In genomic region chr9:41102613-41103012, GRCm38 (mm10) we compare ENCODE assay signal across 14 mouse cellular contexts. TPM values are rescaled to one million over a fixed set of nuclear protein-coding genes. Genes with fewer than 3 reads are reported as not detected.
DNase-seq lines count a peak whose midpoint lies in the region; ATAC-seq and TF ChIP-seq lines count a peak whose summit lies in the region.
"Had no signal": no experiment of that assay in that cellular context is flagged by ENCODE, and none has a peak within 500 bp of the region (broad histone marks: within the 10 kb centered on the region; RNA-seq: fewer than 3 reads in every experiment).

No protein-coding gene starts in this region.

- H3K27me3 ChIP-seq in heart, postnatal 0 days (ENCODE audit: control insufficient read depth, insufficient read depth, low read length) = no peaks in the 10 kb centered on the region
- H3K27me3 ChIP-seq: stomach, embryonic 15.5 days had no signal

- H3K4me1 ChIP-seq in heart, postnatal 0 days (ENCODE audit: control insufficient read depth, insufficient read depth) = peaks cover 32% of the 10 kb centered on the region

- TF ChIP-seq CTCF in heart, postnatal 0 days (IDR thresholded peaks at IDR 0.05; ENCODE audit: low read depth) = no peak

- no peaks in the 10 kb centered on the region for H3K36me3 ChIP-seq in heart, postnatal 0 days (replicated peaks; ENCODE audit: control insufficient read depth, insufficient read depth, low read length)
- H3K36me3 ChIP-seq: liver, embryonic 15.5 days; midbrain, embryonic 10.5 days; stomach, embryonic 15.5 days had no signal

- 47% methylated on average over 10 of the region's 10 CpGs for WGBS in heart, postnatal 0 days

- no peaks in the 10 kb centered on the region for H3K9me3 ChIP-seq in heart, postnatal 0 days (replicated peaks; ENCODE audit: control insufficient read depth, low read length)
- H3K9me3 ChIP-seq: liver, embryonic 15.5 days; midbrain, embryonic 10.5 days; stomach, embryonic 15.5 days had no signal

- intact Hi-C loops in left cerebral cortex, postnatal 4 days (cut with DNase I) = no loop called here

- no peak overlapping the region for H3K4me3 ChIP-seq in heart, postnatal 0 days (ENCODE audit: low read depth, low read length)
- H3K4me3 ChIP-seq: liver, embryonic 15.5 days; midbrain, embryonic 10.5 days; stomach, embryonic 15.5 days had no signal

- TF ChIP-seq EP300 in heart, postnatal 0 days (IDR thresholded peaks at IDR 0.05; ENCODE audit: low read depth) = no peak

- H3K27ac ChIP-seq in heart, postnatal 0 days (ENCODE audit: low read depth) = peak overlapping the region; percentile 43
- H3K27ac ChIP-seq: liver, embryonic 15.5 days; midbrain, embryonic 10.5 days; stomach, embryonic 15.5 days had no signal

- ATAC-seq in heart, postnatal 0 days (ENCODE audit: insufficient read depth, low read depth) = no peak
- no peak for ATAC-seq in granulocyte monocyte progenitor cell, adult 5-6 weeks (replicated peaks; ENCODE audit: poor library complexity, severe bottlenecking)

- DNase-seq in left cerebral cortex, adult 18-20 months (ENCODE audit: low spot score in 2 of 2) = peak; percentile 39 to 42
- no peak for DNase-seq in left cerebral cortex, postnatal 4 days
- peak; percentile 52 to 58 for DNase-seq in heart, adult 9 months (ENCODE audit: low spot score in 2 of 2)
- DNase-seq in heart, postnatal 0 days (ENCODE audit: low spot score) = peak; percentile 53
- DNase-seq in lung, postnatal 14 days = peak; percentile 41
- no peak for DNase-seq in natural killer cell, adult 2 months (ENCODE audit: low spot score in 2 of 2)
- no peak for DNase-seq in embryo, embryonic 11 days
- DNase-seq: adrenal gland, postnatal 25 days; cerebellum, adult 8-10 months; layer of hippocampus, postnatal 36 days had no signal

- H3K9ac ChIP-seq in heart, postnatal 0 days (replicated peaks; ENCODE audit: low read depth, low read length) = no peak overlapping the region
- H3K9ac ChIP-seq: liver, embryonic 15.5 days; stomach, embryonic 15.5 days had no signal

- no peak overlapping the region for H3K4me2 ChIP-seq in heart, postnatal 0 days (ENCODE audit: low read depth, low read length)
- H3K4me2 ChIP-seq: liver, embryonic 15.5 days; stomach, embryonic 15.5 days had no signal

RNA-seq across cellular contexts. Expression of gene Ubash3b, which starts 58.9 kb away (rescaled TPM):
- 10 to 100 TPM; 24.7 to 26.0 TPM for total RNA-seq in left cerebral cortex, adult 18-20 months (2021)
- total RNA-seq in left cerebral cortex, postnatal 4 days (2021) = 10 to 100 TPM; 24.9 to 29.0 TPM
- 6.6 and 10.2 TPM in 2 replicates for total RNA-seq in heart, postnatal 0 days (2014; rRNA removed; ENCODE audit: low replicate concordance)
- polyA plus RNA-seq in heart, postnatal 0 days (2015; fragmentation: Nextera tagmentation; extraction: Ambion mirVana) = 3.6 and 4.0 TPM in 2 replicates
- 5.9 and 8.3 TPM in 2 replicates for total RNA-seq in granulocyte monocyte progenitor cell, adult 5-6 weeks (2014; fragmentation: Nextera tagmentation)
- 6.5 and 7.2 TPM in 2 replicates for total RNA-seq in granulocyte monocyte progenitor cell, adult 5-6 weeks (2017)

Comparison
In these comparisons a context has a peak if more than half of its experiments do, and no peak if none do; other contexts are left out.
1. DNase-seq: peak in left cerebral cortex, adult 18-20 months (2 of 2), heart, adult 9 months (2 of 2), heart, postnatal 0 days (single experiment) and lung, postnatal 14 days (single experiment); none in left cerebral cortex, postnatal 4 days (single experiment), natural killer cell, adult 2 months (0 of 2) and embryo, embryonic 11 days (single experiment).